Mouse (Mus musculus) forebrain, embryonic 16.5 days (tissue): ENCODE results near the gene Slc12a1. TPM values are rescaled to one million over a fixed set of nuclear protein-coding genes. Genes with fewer than 3 reads are reported as not detected.

Experiments
- ATAC-seq: fragments of 200-750 bp; cut with Nextera tagmentation; 2 replicates; pipeline ENCODE4 v1.8.0; 2017; ENCODE audit warnings: mild to moderate bottlenecking, moderate library complexity
- H3K27ac ChIP-seq: fragments of 300-500 bp; sonication (generic); 2 replicates; pipeline ENCODE4 v1.5.1; 2014; ENCODE audit warnings: low read length, control low read depth
- H3K27me3 ChIP-seq: fragments of 300-500 bp; sonication (generic); replicated peaks from 2 replicates; pipeline ENCODE4 v1.6.1; 2014; ENCODE audit warnings: low read length; ENCODE audit not compliant: control insufficient read depth, insufficient read depth
- H3K36me3 ChIP-seq: fragments of 300-500 bp; sonication (generic); 2 replicates; pipeline ENCODE4 v1.6.1; 2014; ENCODE audit not compliant: control insufficient read depth, insufficient read depth
- H3K4me1 ChIP-seq: fragments of 300-500 bp; sonication (generic); replicated peaks from 2 replicates; pipeline ENCODE4 v1.6.1; 2014; ENCODE audit warnings: low read length; ENCODE audit not compliant: control insufficient read depth, insufficient read depth
- H3K4me2 ChIP-seq: fragments of 300-500 bp; sonication (generic); 2 replicates; pipeline ENCODE4 v1.6.1; 2014; ENCODE audit warnings: mild to moderate bottlenecking, low read length, control low read depth
- H3K4me3 ChIP-seq: fragments of 300-500 bp; sonication (generic); replicated peaks from 2 replicates; pipeline ENCODE4 v1.5.1; 2014; ENCODE audit warnings: mild to moderate bottlenecking, low read length, control low read depth
- H3K9ac ChIP-seq: fragments of 300-500 bp; sonication (generic); replicated peaks from 2 replicates; pipeline ENCODE4 v1.6.1; 2014; ENCODE audit warnings: low read depth, low read length, control low read depth
- H3K9me3 ChIP-seq: fragments of 300-500 bp; sonication (generic); 2 replicates; pipeline ENCODE4 v1.6.1; 2016; ENCODE audit warnings: low read length; ENCODE audit not compliant: control insufficient read depth
- WGBS: fragments of 180-500 bp; shearing (Covaris S2); extraction: QIAGEN DNeasy Blood & Tissue Kit; methylation state at CpG from one replicate; pipeline ENCODE4 v1.1.7; 2014; 5-methylcytosine and 5-hydroxymethylcytosine counted together
- polyA plus RNA-seq: library from polyadenylated mRNA; unstranded; fragments of >200 nt; fragmentation: Nextera tagmentation; extraction: Ambion mirVana; gene quantifications from 2 replicates; pipeline ENCODE4 v1.2.1, GENCODE M21; 2015

Gene Slc12a1
- polyA plus RNA-seq, 1 experiment from 2014 or later: 0.04 TPM

- H3K9me3 ChIP-seq: peaks cover 3% of the 10 kb centered on the region; the same call in 1 of the 2 replicates
- no peak overlapping the region for H3K4me2 ChIP-seq
- no peak overlapping the region for H3K9ac ChIP-seq
- WGBS: 24% methylated on average over 4 of the region's 4 CpGs
- no peak overlapping the region for H3K27ac ChIP-seq
- no peaks in the 10 kb centered on the region for H3K36me3 ChIP-seq
- H3K4me3 ChIP-seq: no peak overlapping the region
- peaks cover 8% of the 10 kb centered on the region; the same call in 1 of the 2 replicates for H3K4me1 ChIP-seq
- H3K27me3 ChIP-seq: 0 out of 2 replicates have a peak, but pooled peaks cover 2% of the 10 kb centered on the region
- no peak for ATAC-seq
These were observed 18.2 kb upstream of the Slc12a1 start for GRCm38 (mm10) chr2:125134113-125134512.

- Histone ChIP-seq H3K4me1 (peaks cover 8% of the 10 kb centered on the region; the same call in 1 of the 2 replicates), H3K9ac (peak within 1 kb of the TSS; percentile 67), H3K4me2 (peak within 1 kb of the TSS; percentile 81), H3K27me3 (0 out of 2 replicates have a peak, but pooled peaks cover 2% of the 10 kb centered on the region), H3K36me3 (no peaks in the 10 kb centered on the region), H3K4me3 (peak within 1 kb of the TSS; percentile 60), H3K9me3 (peaks cover 3% of the 10 kb centered on the region; the same call in 1 of the 2 replicates), H3K27ac (peak within 1 kb of the TSS; percentile 72)
- WGBS: under 1% methylated on average over 39 of the region's 39 CpGs
- ATAC-seq: peak; percentile 81
These were observed 16.1 kb upstream of the Slc12a1 start, which contains the start of gene Ctxn2 for GRCm38 (mm10) chr2:125135903-125136811. Gene Ctxn2, plus strand, starts transcription at chr2:125136692.

GRCm38 (mm10) chr2:125136846-125137245 lies 15.5 kb upstream of the Slc12a1 start:
- Histone ChIP-seq H3K9ac (peak overlapping the region; percentile 67; the same call in 1 of the 2 replicates), H3K4me3 (peak overlapping the region; percentile 60), H3K36me3 (no peaks in the 10 kb centered on the region), H3K27me3 (0 out of 2 replicates have a peak, but pooled peaks cover 2% of the 10 kb centered on the region), H3K4me1 (peaks cover 8% of the 10 kb centered on the region; the same call in 1 of the 2 replicates), H3K4me2 (peak overlapping the region; percentile 81), H3K9me3 (peaks cover 3% of the 10 kb centered on the region; the same call in 1 of the 2 replicates), H3K27ac (peak overlapping the region; percentile 72)
- ATAC-seq: no peak
- 28% methylated on average over 7 of the region's 7 CpGs for WGBS

- H3K4me1 ChIP-seq: peaks cover 3% of the 10 kb centered on the region; the same call in 1 of the 2 replicates
- H3K4me3 ChIP-seq: no peak overlapping the region
- H3K36me3 ChIP-seq: no peaks in the 10 kb centered on the region
- no peak overlapping the region for H3K27ac ChIP-seq
- no peaks in the 10 kb centered on the region for H3K27me3 ChIP-seq
- H3K9me3 ChIP-seq: no peaks in the 10 kb centered on the region
- ATAC-seq: peak; percentile 78
- no peak overlapping the region for H3K4me2 ChIP-seq
- H3K9ac ChIP-seq: no peak overlapping the region
These were observed 10.0 kb upstream of the Slc12a1 start for GRCm38 (mm10) chr2:125142336-125142735.

- Histone ChIP-seq H3K36me3 (no peaks in the 10 kb centered on the region), H3K9me3 (no peaks in the 10 kb centered on the region), H3K4me3 (no peak overlapping the region), H3K27ac (no peak overlapping the region), H3K4me1 (no peaks in the 10 kb centered on the region), H3K9ac (no peak overlapping the region), H3K27me3 (no peaks in the 10 kb centered on the region), H3K4me2 (no peak overlapping the region)
- 80% methylated on average over 9 of the region's 9 CpGs for WGBS
- no peak for ATAC-seq
These were observed 2.0 kb downstream of the Slc12a1 start for GRCm38 (mm10) chr2:125154294-125154693.

GRCm38 (mm10) chr2:125155504-125155903 lies 3.2 kb downstream of the Slc12a1 start:
- no peak for ATAC-seq
- Histone ChIP-seq H3K4me1 (no peaks in the 10 kb centered on the region), H3K4me3 (no peak overlapping the region), H3K4me2 (no peak overlapping the region), H3K9me3 (no peaks in the 10 kb centered on the region), H3K27me3 (no peaks in the 10 kb centered on the region), H3K27ac (no peak overlapping the region), H3K36me3 (no peaks in the 10 kb centered on the region), H3K9ac (no peak overlapping the region)
- WGBS: 32% methylated on average over 2 of the region's 2 CpGs

- Histone ChIP-seq H3K36me3 (no peaks in the 10 kb centered on the region), H3K9ac (no peak overlapping the region), H3K27me3 (no peaks in the 10 kb centered on the region), H3K4me2 (no peak overlapping the region), H3K4me1 (peaks cover 12% of the 10 kb centered on the region), H3K4me3 (no peak overlapping the region), H3K9me3 (no peaks in the 10 kb centered on the region), H3K27ac (no peak overlapping the region)
- peak; percentile 68 for ATAC-seq
- 33% methylated on average over 4 of the region's 4 CpGs for WGBS
These were observed 9.7 kb downstream of the Slc12a1 start for GRCm38 (mm10) chr2:125162012-125162470.

- peaks cover 6% of the 10 kb centered on the region; the same call in 1 of the 2 replicates for H3K4me1 ChIP-seq
- no peak overlapping the region for H3K9ac ChIP-seq
- no peaks in the 10 kb centered on the region for H3K9me3 ChIP-seq
- peak; percentile 95 for ATAC-seq
- H3K4me3 ChIP-seq: no peak overlapping the region
- H3K27me3 ChIP-seq: no peaks in the 10 kb centered on the region
- no peak overlapping the region for H3K4me2 ChIP-seq
- 59% methylated on average over 7 of the region's 7 CpGs for WGBS
- 0 out of 2 replicates have a peak overlapping the region, but pooled peaks have one; percentile 51 for H3K27ac ChIP-seq
- H3K36me3 ChIP-seq: no peaks in the 10 kb centered on the region
These were observed 26.0 kb downstream of the Slc12a1 start for GRCm38 (mm10) chr2:125178225-125178798.

- Histone ChIP-seq H3K36me3 (no peaks in the 10 kb centered on the region), H3K27ac (no peak overlapping the region), H3K27me3 (no peaks in the 10 kb centered on the region), H3K9ac (no peak overlapping the region), H3K4me3 (no peak overlapping the region), H3K9me3 (no peaks in the 10 kb centered on the region), H3K4me2 (no peak overlapping the region), H3K4me1 (no peaks in the 10 kb centered on the region)
- 65% methylated on average over 11 of the region's 11 CpGs for WGBS
- ATAC-seq: no peak
These were observed 35.6 kb downstream of the Slc12a1 start for GRCm38 (mm10) chr2:125187904-125188303.
